Mouse (Mus musculus): ENCODE measurements around the gene Pald1.

- TF ChIP-seq CTCF (IDR thresholded peaks at IDR 0.05; ENCODE audit: control insufficient read depth, insufficient read depth, insufficient read length): no peak
- no peak for TF ChIP-seq USF1 (IDR thresholded peaks at IDR 0.05; ENCODE audit: low read depth)
- no peak for TF ChIP-seq FOSL1 (IDR thresholded peaks at IDR 0.05; ENCODE audit: insufficient read depth, low read length, poor library complexity, severe bottlenecking)
- no peak for TF ChIP-seq MAX (IDR thresholded peaks at IDR 0.05)
- no peak for TF ChIP-seq CEBPB (IDR thresholded peaks at IDR 0.05; ENCODE audit: low read depth)
- TF ChIP-seq MYOG (IDR thresholded peaks at IDR 0.05; ENCODE audit: control insufficient read depth, extremely low read depth, insufficient read length): no peak
- TF ChIP-seq MYOD1 (IDR thresholded peaks at IDR 0.05; ENCODE audit: control insufficient read depth, insufficient read length, low read depth): no peak
Observed at GRCm38 (mm10) chr10:61327545-61327944, 55.8 kb downstream of the Pald1 start.
